Mouse (Mus musculus) stomach, postnatal 0 days (tissue): ENCODE measurements around the gene Tpr.

Source experiments
- CTCF ChIP-seq: IDR thresholded peaks from 2 replicates; pipeline ENCODE4 v1.5.1; 2016; ENCODE audit warnings: antibody characterized with exemption, low read depth, mild to moderate bottlenecking, moderate library complexity
- EP300 ChIP-seq: optimal IDR thresholded peaks from 2 replicates; pipeline ENCODE3; 2016; ENCODE audit warnings: antibody characterized with exemption

DNA sequence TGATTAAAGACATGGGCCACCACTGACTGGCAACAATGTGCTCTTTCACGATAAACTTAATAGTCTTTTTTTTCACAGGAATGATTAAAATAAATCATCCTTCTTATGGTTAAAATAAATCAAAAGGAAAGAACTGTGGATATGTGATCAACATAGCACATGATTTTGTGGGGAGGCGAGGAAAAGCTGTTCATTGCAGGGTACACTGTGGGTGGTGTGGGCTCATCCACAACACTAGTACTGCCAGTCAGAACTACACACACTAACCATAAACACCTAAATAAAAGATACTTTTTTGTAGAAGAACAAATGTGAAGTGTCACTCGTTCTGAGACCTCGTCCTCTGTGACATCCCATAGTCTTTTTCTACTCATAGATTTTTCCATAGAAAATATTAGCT lies 8.5 kb upstream of the Tpr start:
- TF ChIP-seq CTCF, result no peak
- no peak for TF ChIP-seq EP300
